Mouse (Mus musculus) embryonic fibroblast, embryonic 13.5 days (primary cell): Measurements from ENCODE around the gene Glis1.

Source experiments
- CTCF ChIP-seq: IDR thresholded peaks from 2 replicates; pipeline ENCODE4 v1.5.1; 2011; ENCODE audit warnings: mild to moderate bottlenecking, control low read depth, low read length, moderate library complexity, borderline replicate concordance; ENCODE audit not compliant: insufficient read depth
- POLR2A ChIP-seq: IDR thresholded peaks from 2 replicates; pipeline ENCODE4 v1.6.1; 2011; ENCODE audit warnings: low read depth, mild to moderate bottlenecking, control low read depth, low read length, moderate library complexity

- TF ChIP-seq CTCF = no peak
- no peak for TF ChIP-seq POLR2A
These were observed 14.1 kb downstream of the Glis1 start for GRCm38 (mm10) chr4:107448481-107448880.
